Mouse (Mus musculus) yolk sac, embryonic 10.5 days (tissue): ENCODE measurements around the gene Ctnnbl1.
A peak's percentile ranks its signal among the peaks of the same experiment; 100 is the strongest.

Source experiments
- DNase-seq: peaks from one replicate; pipeline ENCODE4 v3.0.0-alpha.2; 2017; ENCODE audit warnings: low spot score

Gene Ctnnbl1

GRCm38 (mm10) chr2:157736854-157737850 is at the start of gene Ctnnbl1:
TSS of gene Ctnnbl1 (plus strand) at chr2:157737401.
- peak; percentile 98 for DNase-seq

DNA sequence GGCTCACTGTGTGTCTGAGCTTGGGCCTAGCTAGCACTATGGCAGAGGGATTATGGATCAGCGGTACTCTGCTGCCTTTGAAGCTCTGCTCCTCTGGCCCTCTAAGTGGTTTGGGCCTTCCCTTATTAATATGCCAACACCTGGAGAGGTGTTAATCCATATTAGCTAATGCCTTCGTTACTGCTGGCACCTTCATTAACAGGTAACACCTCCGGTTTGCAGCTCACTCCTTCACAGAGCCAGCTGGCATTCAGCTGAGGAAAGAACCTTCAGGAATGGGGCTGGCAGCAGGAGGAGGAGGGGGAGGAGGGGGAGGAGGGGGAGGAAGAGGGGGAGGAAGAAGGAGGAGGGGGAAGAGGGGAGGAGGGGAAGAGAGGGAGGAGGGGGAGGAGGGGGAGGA is 49.7 kb upstream of the Ctnnbl1 start:
- DNase-seq: no peak

GRCm38 (mm10) chr2:157691266-157692105 is 45.7 kb upstream of the Ctnnbl1 start:
- DNase-seq: no peak

- no peak for DNase-seq
Measured at GRCm38 (mm10) chr2:157692365-157692932, 44.8 kb upstream of the Ctnnbl1 start.

DNA sequence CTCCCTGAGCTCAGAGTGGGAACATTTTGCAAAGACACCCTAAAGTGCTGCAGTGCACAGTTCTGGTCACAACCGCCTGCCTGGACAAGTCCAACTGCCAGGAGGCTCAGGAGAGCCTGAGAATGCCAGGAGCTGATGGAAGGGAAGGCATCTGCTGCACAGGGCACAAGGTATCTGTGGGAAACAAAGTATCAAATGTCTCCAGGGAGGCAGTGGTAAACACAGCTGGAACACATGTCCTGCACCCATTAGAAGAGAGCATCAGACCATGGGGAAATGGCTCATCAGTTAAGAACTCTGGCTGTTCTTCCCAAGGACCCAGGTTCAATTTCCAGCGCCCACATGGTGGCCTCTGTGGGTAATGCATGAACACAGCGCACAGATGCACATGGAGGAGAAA is 43.6 kb upstream of the Ctnnbl1 start:
- no peak for DNase-seq

DNA sequence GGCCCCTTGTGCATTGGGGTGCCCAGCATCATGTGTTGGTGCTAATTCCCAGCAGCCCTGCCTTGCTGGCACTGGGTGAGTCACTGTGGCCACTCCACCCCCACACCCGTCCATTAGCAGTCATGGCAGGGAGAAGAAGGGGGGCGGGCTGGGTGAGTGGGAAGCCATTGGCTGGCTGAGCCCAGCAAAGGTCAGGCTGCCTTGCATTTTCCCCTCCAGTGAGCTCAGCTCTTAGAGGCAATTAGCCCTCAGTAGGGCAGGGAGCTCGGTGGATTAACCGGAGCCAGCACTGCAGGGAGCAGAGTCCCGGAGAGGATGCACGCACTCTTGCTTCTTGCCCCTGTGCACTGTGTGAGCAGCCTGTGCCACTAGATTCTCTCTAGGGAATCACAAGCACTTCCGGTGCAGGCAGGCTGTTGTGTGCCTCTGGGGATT is 40.9 kb upstream of the Ctnnbl1 start:
- DNase-seq: no peak

DNA sequence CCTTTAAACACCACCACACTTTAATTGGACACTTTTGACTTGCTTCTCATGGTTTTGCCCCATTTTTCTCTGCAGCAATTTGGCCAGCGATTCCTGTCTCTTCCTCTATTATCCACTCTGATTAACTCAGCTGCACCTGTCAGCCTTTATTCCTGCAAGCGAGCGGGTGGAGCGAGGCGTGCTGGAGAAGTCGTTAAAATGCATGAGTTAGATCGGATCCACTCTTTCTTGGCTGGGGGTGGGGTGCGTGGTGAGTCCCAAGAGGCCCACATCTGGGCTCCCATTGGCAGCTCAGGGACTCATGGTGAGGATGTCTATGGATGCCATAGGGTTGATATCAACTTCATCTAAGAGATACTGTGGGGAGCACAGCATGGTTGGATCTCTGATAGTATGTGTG is 34.0 kb upstream of the Ctnnbl1 start:
- no peak for DNase-seq

GRCm38 (mm10) chr2:157704991-157705776 is 32.0 kb upstream of the Ctnnbl1 start:
- no peak for DNase-seq

- DNase-seq: no peak
Measured at GRCm38 (mm10) chr2:157705777-157706158, 31.4 kb upstream of the Ctnnbl1 start.

GRCm38 (mm10) chr2:157707191-157707923 is 29.8 kb upstream of the Ctnnbl1 start:
- no peak for DNase-seq

DNA sequence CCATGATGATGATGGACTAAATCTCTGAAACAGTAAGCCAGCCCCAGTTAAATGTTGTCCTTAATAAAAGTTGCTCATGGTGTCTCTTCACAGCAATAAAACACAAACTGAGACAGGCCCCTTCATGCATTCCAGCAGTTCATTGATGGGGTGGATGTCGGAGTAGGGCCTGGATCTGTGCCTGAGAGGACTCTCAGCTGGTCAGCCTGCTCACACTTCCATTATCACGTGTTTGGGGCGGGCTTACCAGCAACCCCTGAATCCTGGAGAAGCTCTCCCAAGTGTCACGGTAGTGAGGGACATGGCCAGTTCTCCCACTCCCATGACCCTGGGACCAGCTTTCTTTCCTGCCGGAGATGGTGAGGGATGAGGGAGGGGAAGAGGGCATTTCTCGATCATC is 24.5 kb upstream of the Ctnnbl1 start:
- DNase-seq: no peak

DNA sequence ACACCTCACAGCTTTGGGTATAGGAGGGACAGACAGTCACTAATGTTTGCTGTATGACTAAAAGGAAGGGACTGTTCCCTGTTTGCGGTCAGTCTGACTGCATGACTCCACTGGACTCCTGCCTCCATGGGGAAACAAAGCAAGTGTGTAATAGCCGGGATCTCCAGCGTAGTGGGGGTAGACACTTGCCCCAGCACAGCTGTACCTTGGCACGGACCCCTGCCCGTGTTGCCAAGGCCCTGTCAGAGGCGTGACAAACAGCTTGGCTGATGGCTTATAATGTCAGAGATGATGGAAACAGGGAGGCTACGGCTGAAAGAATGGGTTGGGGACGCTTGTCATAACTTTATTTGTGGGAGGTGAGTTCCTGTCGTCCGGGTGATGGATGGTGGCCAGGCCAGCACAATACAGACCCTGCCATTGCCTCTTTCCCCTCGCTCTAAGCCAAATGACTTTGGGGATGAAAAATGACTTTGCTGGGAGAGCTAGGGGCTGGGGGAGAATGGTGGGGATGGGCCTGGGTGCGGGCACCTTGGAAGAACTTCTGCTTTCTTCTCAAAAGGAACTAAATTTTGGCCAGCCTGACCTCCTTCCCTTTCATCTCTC is 21.5 kb upstream of the Ctnnbl1 start:
- no peak for DNase-seq

GRCm38 (mm10) chr2:157718441-157718840 is 18.8 kb upstream of the Ctnnbl1 start:
- no peak for DNase-seq

- no peak for DNase-seq
Measured at GRCm38 (mm10) chr2:157723883-157724573, 13.2 kb upstream of the Ctnnbl1 start.

- DNase-seq: no peak
Measured at GRCm38 (mm10) chr2:157724574-157724914, 12.7 kb upstream of the Ctnnbl1 start.

DNA sequence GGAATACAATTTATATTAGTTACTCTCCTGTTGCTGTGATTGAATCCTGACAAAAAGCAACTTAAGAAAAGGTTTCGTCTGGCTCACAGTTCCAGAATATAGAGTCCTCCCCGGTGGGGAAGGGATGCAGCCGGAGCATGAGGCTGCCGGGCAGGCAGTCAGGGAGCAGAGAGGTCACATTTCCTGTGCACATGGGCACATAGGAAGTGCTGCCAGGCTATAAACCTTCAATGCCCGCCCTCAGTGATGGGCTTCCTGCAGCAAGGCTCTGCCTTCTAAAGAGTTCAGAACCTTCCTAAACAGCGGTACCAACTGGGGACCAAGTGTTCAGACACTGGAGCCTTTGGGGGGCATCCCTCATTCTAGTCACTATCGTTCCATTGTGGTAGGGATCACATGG is 7.4 kb downstream of the Ctnnbl1 start:
- no peak for DNase-seq

DNA sequence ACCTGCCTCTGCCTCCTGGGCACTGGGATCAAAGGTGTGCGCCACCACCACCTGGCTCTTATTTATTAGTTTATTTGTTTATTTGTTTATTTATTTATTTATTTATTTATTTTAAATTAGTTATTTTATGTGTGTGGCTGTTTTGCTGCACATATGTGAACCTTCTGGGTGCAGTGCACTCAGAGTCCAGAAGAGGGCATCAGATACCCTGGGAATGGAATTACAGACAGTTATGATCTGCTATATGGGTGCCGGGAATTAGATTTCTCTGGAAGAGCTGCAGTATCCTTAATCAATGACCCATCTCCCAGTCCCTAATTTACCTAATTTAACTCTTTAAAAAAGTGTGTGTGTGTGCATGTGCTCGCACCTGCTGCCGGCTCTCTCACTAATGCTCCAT is 8.5 kb downstream of the Ctnnbl1 start:
- no peak for DNase-seq

DNA sequence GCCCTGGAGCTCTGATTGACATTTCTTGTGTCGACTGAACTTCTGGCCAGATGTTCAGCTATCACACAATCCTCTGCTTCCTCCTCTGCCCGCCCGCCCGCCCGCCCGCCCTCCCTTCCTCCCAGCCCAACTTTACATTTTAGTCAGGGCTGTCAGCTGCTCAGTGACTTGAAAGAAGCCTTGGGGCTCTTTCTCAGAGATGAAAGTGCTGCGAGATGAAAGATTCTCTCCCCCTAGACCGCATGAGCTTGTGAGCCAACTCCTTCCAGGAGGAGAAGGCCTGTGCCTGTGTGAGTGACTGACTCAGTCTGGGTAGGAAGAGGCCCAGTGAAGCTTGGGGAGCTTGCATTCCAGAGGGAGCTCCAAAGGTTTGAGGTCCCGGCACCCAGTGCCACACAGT is 9.4 kb downstream of the Ctnnbl1 start:
- no peak for DNase-seq

DNA sequence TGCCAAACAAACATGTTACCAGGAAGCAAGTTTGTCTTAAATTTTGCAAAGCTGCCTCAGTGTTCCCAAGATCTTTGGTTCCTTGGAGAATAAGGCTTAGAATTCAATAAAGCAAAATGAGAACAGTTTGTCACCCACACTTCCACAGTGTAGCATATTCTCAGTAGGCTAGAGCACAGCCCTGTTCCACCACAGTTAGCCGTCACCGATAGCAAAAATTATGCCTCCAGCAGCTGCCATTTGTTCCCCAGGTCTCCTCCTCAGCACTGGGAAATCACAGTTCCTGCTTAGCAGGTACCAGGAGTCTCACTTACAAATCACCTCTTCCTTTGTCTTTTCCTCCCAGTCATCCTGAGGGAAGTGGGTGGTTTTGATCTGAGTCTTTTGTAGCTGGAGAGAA is 10.8 kb downstream of the Ctnnbl1 start:
- no peak for DNase-seq

- DNase-seq: no peak
Measured at GRCm38 (mm10) chr2:157750481-157750880, 13.3 kb downstream of the Ctnnbl1 start.
